Mouse (Mus musculus): ENCODE measurements around the gene Ext2. TPM values are rescaled to one million over a fixed set of nuclear protein-coding genes. Genes with fewer than 3 reads are reported as not detected.

Gene Ext2
- polyA plus RNA-seq, 1 experiment from 2014 or later: 84.7 TPM

- Histone ChIP-seq H3K27me3 (peaks cover 3% of the 10 kb centered on the region; the same call in 1 of the 2 replicates), H3K27ac (no peak overlapping the region), H3K36me3 (no peaks in the 10 kb centered on the region), H3K4me3 (no peak overlapping the region), H3K4me1 (peaks cover 20% of the 10 kb centered on the region), H3K9ac (no peak overlapping the region), H3K9me3 (replicated peaks) (no peaks in the 10 kb centered on the region), H3K4me2 (replicated peaks) (no peak overlapping the region)
- 38% methylated on average over 19 of the region's 19 CpGs for WGBS
- no peak for ATAC-seq (ENCODE audit: low FRiP score)
Measured at GRCm38 (mm10) chr2:93618447-93619199, 203.7 kb downstream of the Ext2 start.

GRCm38 (mm10) chr2:93615845-93616689 lies 206.3 kb downstream of the Ext2 start:
- Histone ChIP-seq H3K9me3 (replicated peaks) (no peaks in the 10 kb centered on the region), H3K36me3 (no peaks in the 10 kb centered on the region), H3K27ac (no peak overlapping the region), H3K4me1 (peaks cover 20% of the 10 kb centered on the region), H3K9ac (no peak overlapping the region), H3K27me3 (peaks cover 3% of the 10 kb centered on the region; the same call in 1 of the 2 replicates), H3K4me3 (no peak overlapping the region), H3K4me2 (replicated peaks) (no peak overlapping the region)
- WGBS: 63% methylated on average over 27 of the region's 27 CpGs
- ATAC-seq (ENCODE audit: low FRiP score): no peak

GRCm38 (mm10) chr2:93613020-93613419 lies 209.3 kb downstream of the Ext2 start:
- WGBS: 87% methylated on average over 7 of the region's 7 CpGs

More at GRCm38 (mm10) chr2:93613020-93613419, 209.3 kb downstream of the Ext2 start:
- H3K4me2 ChIP-seq (replicated peaks): no peak overlapping the region
- H3K27ac ChIP-seq: no peak overlapping the region
- peaks cover 3% of the 10 kb centered on the region; the same call in 1 of the 2 replicates for H3K27me3 ChIP-seq
- H3K4me1 ChIP-seq: 0 out of 2 replicates have a peak, but pooled peaks cover 5% of the 10 kb centered on the region
- H3K36me3 ChIP-seq: no peaks in the 10 kb centered on the region
- ATAC-seq (ENCODE audit: low FRiP score): no peak
- H3K9me3 ChIP-seq (replicated peaks): no peaks in the 10 kb centered on the region
- H3K9ac ChIP-seq: no peak overlapping the region
- H3K4me3 ChIP-seq: no peak overlapping the region

Other genes starting within 250 kb of the Ext2 start
- 5.4 and 6.7 TPM in 2 replicates for gene Alx4, start 180.2 kb downstream of the Ext2 start, polyA plus RNA-seq (2016; fragmentation: Nextera tagmentation; extraction: Ambion mirVana)
- 7.4 and 8.1 TPM in 2 replicates for gene Accs, start 27.4 kb upstream of the Ext2 start, polyA plus RNA-seq (2016; fragmentation: Nextera tagmentation; extraction: Ambion mirVana)
- gene Accsl, start 46.6 kb upstream of the Ext2 start, polyA plus RNA-seq (2016; fragmentation: Nextera tagmentation; extraction: Ambion mirVana): 0.09 and 0.51 TPM in 2 replicates
- 7.0 and 7.9 TPM in 2 replicates for gene Gm13889, start 134.6 kb upstream of the Ext2 start, polyA plus RNA-seq (2016; fragmentation: Nextera tagmentation; extraction: Ambion mirVana)
- not detected in 2 replicates for gene Gm27027, start 173.8 kb upstream of the Ext2 start, polyA plus RNA-seq (2016; fragmentation: Nextera tagmentation; extraction: Ambion mirVana)
- 54.5 and 59.0 TPM in 2 replicates for gene Alkbh3, start 188.2 kb upstream of the Ext2 start, polyA plus RNA-seq (2016; fragmentation: Nextera tagmentation; extraction: Ambion mirVana)

All from hindbrain, embryonic 12.5 days (tissue).